Mouse (Mus musculus): ENCODE measurements around the gene Kcnj16.

DNA sequence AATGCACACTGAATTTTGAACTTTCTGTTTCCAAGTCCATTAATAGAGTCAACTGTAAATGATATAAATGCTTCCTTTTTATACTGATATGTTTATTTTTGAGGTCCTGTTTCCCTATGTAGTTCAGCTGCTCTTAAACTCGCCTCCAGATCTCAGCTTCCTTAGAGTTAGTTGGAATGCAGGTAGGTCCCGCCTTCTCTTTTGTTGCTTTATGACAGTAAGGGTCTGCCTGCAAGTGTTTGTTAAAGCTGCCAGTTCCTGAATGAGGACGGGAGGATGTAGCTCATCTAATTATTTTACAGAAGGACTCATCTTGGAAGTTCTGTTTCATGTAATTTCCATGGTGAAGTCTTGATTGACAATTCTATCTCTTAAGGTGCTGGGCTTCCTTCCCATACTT, 25.6 kb upstream of the Kcnj16 start:
- no peak for TF ChIP-seq CTCF (IDR thresholded peaks at IDR 0.05; ENCODE audit: extremely low read depth, insufficient read depth, insufficient read length, insufficient replicate concordance)
- TF ChIP-seq POLR2A (IDR thresholded peaks at IDR 0.05; ENCODE audit: low read depth, low read length), result no peak
